Mouse (Mus musculus): ENCODE measurements around the gene Retsat.
A peak's percentile ranks its signal among the peaks of the same experiment; 100 is the strongest.

The Retsat gene

GRCm38 (mm10) chr6:72593011-72593803 lies 5.1 kb upstream of the Retsat start:
- DNase-seq: no peak

GRCm38 (mm10) chr6:72593914-72594313 lies 4.4 kb upstream of the Retsat start:
- DNase-seq: no peak

- DNase-seq: peak; percentile 26
These were observed 996 bp upstream of the Retsat start for GRCm38 (mm10) chr6:72597083-72597874.

- DNase-seq: peak; percentile 37
These were observed 699 bp downstream of the Retsat start for GRCm38 (mm10) chr6:72598791-72599557.

GRCm38 (mm10) chr6:72600216-72600615 lies 1.9 kb downstream of the Retsat start:
- DNase-seq: no peak

GRCm38 (mm10) chr6:72600771-72601170 lies 2.5 kb downstream of the Retsat start:
- no peak for DNase-seq

- peak; percentile 78 for DNase-seq
These were observed 3.5 kb downstream of the Retsat start for GRCm38 (mm10) chr6:72601732-72602131.

GRCm38 (mm10) chr6:72604066-72604465 lies 5.8 kb downstream of the Retsat start:
- no peak for DNase-seq

- no peak for DNase-seq
These were observed 8.8 kb downstream of the Retsat start for GRCm38 (mm10) chr6:72607060-72607459.

GRCm38 (mm10) chr6:72607676-72608075 lies 9.4 kb downstream of the Retsat start:
- no peak for DNase-seq

GRCm38 (mm10) chr6:72608662-72609184 lies 10.4 kb downstream of the Retsat start:
- DNase-seq: no peak

- DNase-seq: no peak
These were observed 12.0 kb downstream of the Retsat start for GRCm38 (mm10) chr6:72610261-72610660.

GRCm38 (mm10) chr6:72615151-72615550 lies 16.9 kb downstream of the Retsat start:
- no peak for DNase-seq

GRCm38 (mm10) chr6:72615561-72616375 lies 17.5 kb downstream of the Retsat start:
- DNase-seq: peak; percentile 23

GRCm38 (mm10) chr6:72616643-72617288 lies 18.5 kb downstream of the Retsat start, which contains the start of gene Tgoln1:
Gene Tgoln1 (minus strand): TSS chr6:72617000.
- peak; percentile 88 for DNase-seq

- DNase-seq: no peak
These were observed 21.7 kb downstream of the Retsat start for GRCm38 (mm10) chr6:72619734-72620532.

GRCm38 (mm10) chr6:72620920-72621319 lies 22.6 kb downstream of the Retsat start:
- no peak for DNase-seq

GRCm38 (mm10) chr6:72622917-72623316 lies 24.6 kb downstream of the Retsat start:
- no peak for DNase-seq

GRCm38 (mm10) chr6:72623661-72624402 lies 25.6 kb downstream of the Retsat start:
- no peak for DNase-seq

- no peak for DNase-seq
These were observed 28.1 kb downstream of the Retsat start for GRCm38 (mm10) chr6:72626391-72626790.

Data from right cerebral cortex, postnatal 4 days (tissue).